Mouse (Mus musculus): ENCODE results near the gene Eps15.

GRCm38 (mm10) chr4:109401176-109401689 lies 121.2 kb downstream of the Eps15 start:
- TF ChIP-seq CTCF (IDR thresholded peaks at IDR 0.05; ENCODE audit: extremely low read depth, insufficient read depth, low read length) (0 out of 2 replicates have a peak, but pooled peaks have one; percentile 4), POLR2A (IDR thresholded peaks at IDR 0.05; ENCODE audit: extremely low read depth, insufficient read depth, low read length) (no peak)
